Mouse (Mus musculus) ovary, postnatal 14 days (tissue): ENCODE measurements around the gene Clcn7.
A peak's percentile ranks its signal among the peaks of the same experiment; 100 is the strongest.
"Not testable (repeated sequence)": the region's sequence is repeated elsewhere in the genome, so short reads cannot be mapped to it uniquely, and the experiment has no call there.

Source experiments
- DNase-seq: peaks from one replicate; pipeline ENCODE4 v3.0.0; 2022; ENCODE audit warnings: low spot score

Gene Clcn7

GRCm38 (mm10) chr17:25133275-25133698, at the start of gene Clcn7:
Clcn7 (plus strand) TSS chr17:25133391.
- DNase-seq, result peak; percentile 87

GRCm38 (mm10) chr17:25083444-25083931, 49.7 kb upstream of the Clcn7 start, which contains the start of gene Tmem204:
Tmem204 (minus strand) TSS chr17:25083591.
- peak; percentile 60 for DNase-seq

GRCm38 (mm10) chr17:25084835-25085385, 48.3 kb upstream of the Clcn7 start:
- no peak for DNase-seq

GRCm38 (mm10) chr17:25086724-25087123, 46.5 kb upstream of the Clcn7 start:
- no peak for DNase-seq

GRCm38 (mm10) chr17:25089158-25089557, 44.0 kb upstream of the Clcn7 start:
- DNase-seq, result no peak

- DNase-seq, result no peak
Observed at GRCm38 (mm10) chr17:25090450-25090849, 42.7 kb upstream of the Clcn7 start.

GRCm38 (mm10) chr17:25096221-25096620, 37.0 kb upstream of the Clcn7 start:
- DNase-seq, result no peak

- no peak for DNase-seq
Observed at GRCm38 (mm10) chr17:25100052-25100451, 33.1 kb upstream of the Clcn7 start.

- no peak for DNase-seq
Observed at GRCm38 (mm10) chr17:25101338-25101737, 31.9 kb upstream of the Clcn7 start.

GRCm38 (mm10) chr17:25107786-25108185, 25.4 kb upstream of the Clcn7 start:
- no peak for DNase-seq

- peak; percentile 25 for DNase-seq
Observed at GRCm38 (mm10) chr17:25109578-25109977, 23.6 kb upstream of the Clcn7 start.

- DNase-seq, result no peak
Observed at GRCm38 (mm10) chr17:25110590-25110989, 22.6 kb upstream of the Clcn7 start.

GRCm38 (mm10) chr17:25111220-25111619, 22.0 kb upstream of the Clcn7 start:
- no peak for DNase-seq

GRCm38 (mm10) chr17:25111739-25112422, 21.3 kb upstream of the Clcn7 start:
- no peak for DNase-seq

GRCm38 (mm10) chr17:25112423-25112810, 20.8 kb upstream of the Clcn7 start:
- no peak for DNase-seq

- no peak for DNase-seq
Observed at GRCm38 (mm10) chr17:25114908-25115645, 18.1 kb upstream of the Clcn7 start.

- peak; percentile 90 for DNase-seq
Observed at GRCm38 (mm10) chr17:25115664-25116432, 17.3 kb upstream of the Clcn7 start, which contains the start of gene Telo2. Telo2 (minus strand) TSS chr17:25115967.

- DNase-seq, result no peak
Observed at GRCm38 (mm10) chr17:25117263-25117662, 15.9 kb upstream of the Clcn7 start.

GRCm38 (mm10) chr17:25120406-25120805, 12.8 kb upstream of the Clcn7 start, which contains the start of gene Ptx4:
Ptx4 (plus strand) TSS chr17:25120760.
- DNase-seq, result no peak

- DNase-seq, result no peak
Observed at GRCm38 (mm10) chr17:25123979-25124378, 9.2 kb upstream of the Clcn7 start.

- not testable (repeated sequence) for DNase-seq
Observed at GRCm38 (mm10) chr17:25125442-25126060, 7.6 kb upstream of the Clcn7 start.
